Mouse (Mus musculus) ES-E14 (cell line): ENCODE results near the gene Apobr. TPM values are rescaled to one million over a fixed set of nuclear protein-coding genes. Genes with fewer than 3 reads are reported as not detected.

Source experiments
- DNase-seq: peaks from one replicate; pipeline ENCODE4 v3.0.0-alpha.2; 2013; ENCODE audit warnings: low read depth, low spot score
- H3K27ac ChIP-seq: 2 replicates; pipeline ENCODE4 v1.5.1; 2012; ENCODE audit warnings: low read depth, mild to moderate bottlenecking, low read length, moderate library complexity, mixed read lengths; ENCODE audit not compliant: poor library complexity, insufficient read depth, severe bottlenecking
- H3K36me3 ChIP-seq: 2 replicates; pipeline ENCODE4 v1.6.1; 2012; ENCODE audit warnings: mild to moderate bottlenecking, low read length, moderate library complexity, mixed read lengths; ENCODE audit not compliant: control insufficient read depth, poor library complexity, insufficient read depth, severe bottlenecking
- H3K4me1 ChIP-seq, 2 experiments: fragments of 150-350 bp in 1 of 2; sonication (generic) in 1 of 2; 2 replicates each; pipeline ENCODE4 v1.6.1; 2012; ENCODE audit warnings: low read length in 2 of 2, mild to moderate bottlenecking in 1 of 2, mixed read lengths in 1 of 2; ENCODE audit not compliant: control insufficient read depth in 2 of 2, insufficient read depth in 2 of 2, poor library complexity in 1 of 2
- H3K4me3 ChIP-seq, 2 experiments: fragments of 150-350 bp in 1 of 2; sonication (generic) in 1 of 2; 2 replicates each; pipeline ENCODE4 v1.5.1; 2012; ENCODE audit warnings: low read length in 2 of 2, low read depth in 1 of 2, mild to moderate bottlenecking in 1 of 2, mixed read lengths in 1 of 2; ENCODE audit not compliant: insufficient read depth in 1 of 2, poor library complexity in 1 of 2, severe bottlenecking in 1 of 2
- H3K9ac ChIP-seq: 2 replicates; pipeline ENCODE4 v1.6.1; 2012; ENCODE audit warnings: low read depth, mild to moderate bottlenecking, low read length, mixed read lengths; ENCODE audit not compliant: poor library complexity, insufficient read depth, severe bottlenecking
- H3K9me3 ChIP-seq: fragments of 150-350 bp; sonication (generic); 2 replicates; pipeline ENCODE4 v1.6.1; 2012; ENCODE audit warnings: low read depth, mild to moderate bottlenecking, low read length; ENCODE audit not compliant: control insufficient read depth, insufficient read depth
- CHD2 ChIP-seq: IDR thresholded peaks from 2 replicates; pipeline ENCODE4 v1.6.1; 2014; ENCODE audit warnings: mild to moderate bottlenecking, low read depth, low read length, inconsistent platforms
- HCFC1 ChIP-seq: IDR thresholded peaks from 2 replicates; pipeline ENCODE4 v1.6.1; 2012; ENCODE audit warnings: low read length, inconsistent platforms, borderline replicate concordance; ENCODE audit not compliant: insufficient read depth
- MAFK ChIP-seq: IDR thresholded peaks from 2 replicates; pipeline ENCODE4 v1.6.1; 2014; ENCODE audit warnings: mild to moderate bottlenecking, low read depth, low read length, inconsistent platforms; ENCODE audit not compliant: insufficient read depth
- ZC3H11A ChIP-seq: IDR thresholded peaks from 2 replicates; pipeline ENCODE4 v1.6.1; 2012; ENCODE audit warnings: low read depth, mild to moderate bottlenecking, inconsistent platforms, low read length, borderline replicate concordance
- ZNF384 ChIP-seq: IDR thresholded peaks from 2 replicates; pipeline ENCODE4 v1.6.1; 2012; ENCODE audit warnings: low read depth, low read length, inconsistent platforms
- in situ Hi-C, 2 experiments: fragments of 600-800 bp; cut with MboI; formaldehyde crosslinking; loops; one replicate each; pipeline ENCODE4 v1.15.1; 2025; ENCODE audit warnings: low sequenced_read_pairs in 2 of 2, inconsistent platforms in 1 of 2; ENCODE audit not compliant: unreplicated experiment in 2 of 2
- total RNA-seq: library from RNA; depleted of rRNA; stranded (reverse); fragments of 300-350 nt; gene quantifications from 2 replicates; pipeline ENCODE4 v1.2.3, GENCODE M21; 2012; rRNA removed

Gene Apobr
- total RNA-seq, result 2.3 and 2.6 TPM in 2 replicates

- Histone ChIP-seq H3K27ac (no peak within 1 kb of the TSS), H3K9me3 (no peaks in the 10 kb centered on the region), H3K36me3 (0 out of 2 replicates have a peak, but pooled peaks cover 3% of the 10 kb centered on the region), H3K4me3 (peak within 1 kb of the TSS; percentile 74), H3K4me1 (peaks cover 0 to 13% of the 10 kb centered on the region in 2 experiments; a peak in 1 of 4 replicates), H3K9ac (peak within 1 kb of the TSS; percentile 4; the same call in 1 of the 2 replicates)
- TF ChIP-seq MAFK, result no peak
- TF ChIP-seq ZC3H11A, result no peak
- no peak for DNase-seq
- in situ Hi-C loops, result no loop called here
These were observed at the start of gene Apobr for GRCm38 (mm10) chr7:126584506-126584977. Gene Apobr, plus strand, starts transcription at chr7:126584942.

- TF ChIP-seq ZNF384 (no peak), HCFC1 (no peak)
- DNase-seq, result no peak
- H3K36me3 ChIP-seq, result no peaks in the 10 kb centered on the region
- peak overlapping the region; percentile 45 for H3K9ac ChIP-seq
- peak overlapping the region; percentile 55 to 61 for H3K4me3 ChIP-seq
- H3K4me1 ChIP-seq, result no peaks in the 10 kb centered on the region
- H3K9me3 ChIP-seq, result no peaks in the 10 kb centered on the region
- in situ Hi-C loops, result no loop called here
- no peak overlapping the region for H3K27ac ChIP-seq
These were observed 49.0 kb upstream of the Apobr start for GRCm38 (mm10) chr7:126535766-126536165.

- peak overlapping the region in 1 of 2 experiments; percentile 55; a peak in 2 of 4 replicates for H3K4me3 ChIP-seq
- no peaks in the 10 kb centered on the region for H3K36me3 ChIP-seq
- no peaks in the 10 kb centered on the region for H3K4me1 ChIP-seq
- TF ChIP-seq MAFK (no peak), ZC3H11A (no peak), ZNF384 (no peak), CHD2 (no peak), HCFC1 (no peak)
- no peaks in the 10 kb centered on the region for H3K9me3 ChIP-seq
- no peak overlapping the region for H3K9ac ChIP-seq
- in situ Hi-C loops, result no loop called here
- no peak for DNase-seq
- H3K27ac ChIP-seq, result no peak overlapping the region
These were observed 48.3 kb upstream of the Apobr start for GRCm38 (mm10) chr7:126536466-126536865.

DNA sequence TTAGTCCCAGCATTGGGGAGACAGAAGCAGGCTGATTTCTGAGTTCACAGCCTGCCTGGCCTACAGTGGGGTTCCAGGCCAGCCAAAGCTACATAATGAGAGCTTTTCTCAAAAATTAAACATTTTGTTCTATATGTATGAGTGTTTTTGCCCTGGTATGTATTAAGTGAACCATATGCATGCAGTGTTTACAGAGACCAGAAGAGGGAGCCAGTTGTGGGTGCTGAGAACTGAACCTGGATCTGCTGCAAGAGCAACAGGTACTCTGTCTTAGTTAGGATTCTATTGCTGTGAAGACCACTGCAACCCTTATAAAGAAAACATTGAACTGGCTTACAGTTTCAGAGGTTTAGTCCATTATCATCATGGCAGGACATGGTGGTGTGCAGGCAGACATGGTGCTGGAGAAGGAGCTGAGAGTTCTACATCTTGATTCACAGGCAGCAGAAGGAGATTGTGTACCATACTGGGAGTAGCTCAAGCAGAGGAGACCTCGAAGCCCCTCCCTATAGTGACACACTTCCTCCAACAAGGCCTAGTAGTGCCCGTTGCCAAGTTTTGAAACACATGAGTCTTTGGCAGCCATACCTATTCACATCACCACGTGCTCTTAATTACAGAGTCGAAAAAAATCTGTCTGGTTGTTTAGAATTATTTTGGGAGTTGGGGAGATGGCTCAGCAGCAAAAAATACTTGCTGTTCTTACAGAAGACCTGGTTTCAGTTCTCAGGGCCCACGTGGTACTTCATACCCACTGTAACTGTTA is 46.7 kb upstream of the Apobr start:
- no peak overlapping the region for H3K27ac ChIP-seq
- in situ Hi-C loops, result no loop called here
- DNase-seq, result peak; percentile 54

More for the DNA sequence above, 46.7 kb upstream of the Apobr start:
- H3K9me3 ChIP-seq, result no peaks in the 10 kb centered on the region
- TF ChIP-seq HCFC1 (no peak), MAFK (no peak), ZC3H11A (peak; percentile 15; the same call in 1 of the 2 replicates), ZNF384 (no peak), CHD2 (no peak)
- H3K9ac ChIP-seq, result no peak overlapping the region
- H3K4me3 ChIP-seq, result no peak overlapping the region
- no peaks in the 10 kb centered on the region for H3K4me1 ChIP-seq
- H3K36me3 ChIP-seq, result no peaks in the 10 kb centered on the region
